Mouse (Mus musculus) CH12.LX (cell line): ENCODE data around the gene Clrn2. TPM values are rescaled to one million over a fixed set of nuclear protein-coding genes. Genes with fewer than 3 reads are reported as not detected.

ENCODE experiments used
- DNase-seq: peaks from one replicate; pipeline ENCODE4 v3.0.0-alpha.2; 2013; ENCODE audit errors: extremely low read depth
- H3K27ac ChIP-seq: 2 replicates; pipeline ENCODE4 v1.5.1; 2012; ENCODE audit warnings: low read depth, mild to moderate bottlenecking, control low read depth, moderate library complexity; ENCODE audit not compliant: insufficient read depth
- H3K27me3 ChIP-seq: replicated peaks from 2 replicates; pipeline ENCODE3; 2012; ENCODE audit warnings: inconsistent platforms
- H3K36me3 ChIP-seq, 2 experiments: replicated peaks in 1 of 2; 2 replicates each; pipeline versions ENCODE3 to v1.6.1; 2012; ENCODE audit warnings: inconsistent platforms in 1 of 2, low read length in 1 of 2, mild to moderate bottlenecking in 1 of 2, mixed read lengths in 1 of 2, moderate library complexity in 1 of 2; ENCODE audit not compliant: control insufficient read depth in 1 of 2, insufficient read depth in 1 of 2
- H3K4me1 ChIP-seq, 2 experiments: 2 replicates each; pipeline ENCODE4 v1.6.1; 2012; ENCODE audit warnings: inconsistent platforms in 1 of 2, moderate library complexity in 1 of 2; ENCODE audit not compliant: insufficient read depth in 2 of 2, control insufficient read depth in 1 of 2
- H3K4me2 ChIP-seq: 2 replicates; pipeline ENCODE4 v1.6.1; 2012; ENCODE audit warnings: low read depth, mild to moderate bottlenecking, control low read depth; ENCODE audit not compliant: poor library complexity, insufficient read depth, severe bottlenecking
- H3K4me3 ChIP-seq, 3 experiments: fragments of 150-350 bp in 1 of 3; sonication (generic) in 1 of 3; replicated peaks in 1 of 3; 2 replicates each; pipeline versions ENCODE3 to v1.5.1; 2011 to 2012; ENCODE audit warnings: low read depth in 2 of 3, low read length in 2 of 3, mild to moderate bottlenecking in 2 of 3, moderate library complexity in 2 of 3, control low read depth in 1 of 3, improper control_type of control experiment in 1 of 3, inconsistent platforms in 1 of 3, mixed read lengths in 1 of 3; ENCODE audit not compliant: poor library complexity in 1 of 3
- H3K79me2 ChIP-seq: replicated peaks from 2 replicates; pipeline ENCODE4 v1.6.1; 2012; ENCODE audit warnings: mild to moderate bottlenecking, moderate library complexity; ENCODE audit not compliant: control insufficient read depth, poor library complexity, insufficient read depth, severe bottlenecking; ENCODE audit errors: extremely low read depth
- H3K9ac ChIP-seq: 2 replicates; pipeline ENCODE4 v1.6.1; 2012; ENCODE audit warnings: low read depth, mild to moderate bottlenecking, control low read depth, moderate library complexity; ENCODE audit not compliant: insufficient read depth
- H3K9me3 ChIP-seq: replicated peaks from 2 replicates; pipeline ENCODE3; 2012; ENCODE audit warnings: low read length, inconsistent platforms, mixed read lengths
- BHLHE40 ChIP-seq: IDR thresholded peaks from 2 replicates; pipeline ENCODE4 v1.6.1; 2011; ENCODE audit warnings: mild to moderate bottlenecking, low read depth, low read length, improper control_type of control experiment
- ETS1 ChIP-seq: conservative IDR thresholded peaks from 2 replicates; pipeline ENCODE4 v1.6.1; 2012; ENCODE audit warnings: low read depth, mild to moderate bottlenecking, inconsistent platforms, low read length, improper control_type of control experiment, moderate library complexity
- GABPA ChIP-seq: IDR thresholded peaks from 2 replicates; pipeline ENCODE4 v1.6.1; 2012; ENCODE audit warnings: low read depth, low read length, improper control_type of control experiment, inconsistent platforms; ENCODE audit not compliant: insufficient replicate concordance
- JUN ChIP-seq: IDR thresholded peaks from 2 replicates; pipeline ENCODE4 v1.6.1; 2011; ENCODE audit warnings: low read depth, mild to moderate bottlenecking, low read length, improper control_type of control experiment, moderate library complexity; ENCODE audit not compliant: insufficient read depth
- JUND ChIP-seq: conservative IDR thresholded peaks from 2 replicates; pipeline ENCODE4 v1.6.1; 2011; ENCODE audit warnings: low read depth, low read length, improper control_type of control experiment
- MAZ ChIP-seq: IDR thresholded peaks from 2 replicates; pipeline ENCODE4 v1.6.1; 2012; ENCODE audit warnings: low read depth, mild to moderate bottlenecking, inconsistent platforms, low read length, improper control_type of control experiment, moderate library complexity
- MXI1 ChIP-seq: IDR thresholded peaks from 2 replicates; pipeline ENCODE4 v1.6.1; 2011; ENCODE audit warnings: mild to moderate bottlenecking, low read depth, low read length, improper control_type of control experiment
- MYC ChIP-seq: IDR thresholded peaks from 2 replicates; pipeline ENCODE4 v1.6.1; 2011; ENCODE audit warnings: low read depth, mild to moderate bottlenecking, improper control_type of control experiment, low read length
- NELFE ChIP-seq: IDR thresholded peaks from 2 replicates; pipeline ENCODE4 v1.6.1; 2011; ENCODE audit warnings: low read depth, low read length, improper control_type of control experiment
- PAX5 ChIP-seq: IDR thresholded peaks from 2 replicates; pipeline ENCODE4 v1.6.1; 2012; ENCODE audit warnings: low read length, inconsistent platforms, mixed read lengths
- RAD21 ChIP-seq: IDR thresholded peaks from 2 replicates; pipeline ENCODE4 v1.6.1; 2011; ENCODE audit warnings: low read depth, mild to moderate bottlenecking, low read length, improper control_type of control experiment, moderate library complexity
- SMC3 ChIP-seq: IDR thresholded peaks from 2 replicates; pipeline ENCODE4 v1.6.1; 2011; ENCODE audit warnings: low read depth, low read length, improper control_type of control experiment
- TBP ChIP-seq: conservative IDR thresholded peaks from 2 replicates; pipeline ENCODE4 v1.6.1; 2011; ENCODE audit warnings: low read depth, low read length, improper control_type of control experiment
- USF2 ChIP-seq: conservative IDR thresholded peaks from 2 replicates; pipeline ENCODE4 v1.6.1; 2011; ENCODE audit warnings: low read depth, low read length, improper control_type of control experiment
- ZC3H11A ChIP-seq: IDR thresholded peaks from 2 replicates; pipeline ENCODE4 v1.6.1; 2012; ENCODE audit warnings: low read depth, mild to moderate bottlenecking, inconsistent platforms, low read length, improper control_type of control experiment
- ZNF384 ChIP-seq: IDR thresholded peaks from 2 replicates; pipeline ENCODE4 v1.6.1; 2012; ENCODE audit warnings: low read depth, low read length, improper control_type of control experiment, inconsistent platforms
- dilution Hi-C: fragments of 300-500 bp; cut with MboI; formaldehyde crosslinking; loops from 2 replicates; pipeline ENCODE4 v1.14.3; 2020; ENCODE audit warnings: low sequenced_read_pairs; ENCODE audit not compliant: extremely low pct_unique_long_range_greater_than_20kb, extremely low pct_ligation_motif_present
- in situ Hi-C: fragments of 300-500 bp; cut with MboI; formaldehyde crosslinking; loops from 3 replicates; pipeline ENCODE4 v1.14.3; 2019; ENCODE audit warnings: low sequenced_read_pairs, low pct_ligation_motif_present, low pct_unique_long_range_greater_than_20kb, mixed read lengths
- polyA plus RNA-seq: library from polyadenylated mRNA; unstranded; fragments of >175 nt; gene quantifications from 2 replicates; pipeline ENCODE4 v1.2.1, GENCODE M21; 2012; ENCODE audit warnings: low read depth; ENCODE audit not compliant: insufficient read length
- total RNA-seq, 2 experiments: library from RNA; depleted of rRNA; stranded (reverse); fragments of 300-350 nt in 1 of 2; fragments of >200 nt in 1 of 2; gene quantifications; 2 replicates each; pipeline ENCODE4 v1.2.3; 2012 to 2014

The Clrn2 gene
- total and polyA plus RNA-seq, 3 experiments: not detected

GRCm38 (mm10) chr5:45480066-45480465 lies 26.5 kb downstream of the Clrn2 start:
- Histone ChIP-seq H3K27me3 (no peaks in the 10 kb centered on the region), H3K4me3 (no peak overlapping the region), H3K36me3 (no peaks in the 10 kb centered on the region), H3K9ac (no peak overlapping the region), H3K27ac (no peak overlapping the region), H3K79me2 (no peaks in the 10 kb centered on the region), H3K4me2 (no peak overlapping the region), H3K4me1 (peaks cover 4 to 8% of the 10 kb centered on the region in 2 experiments; a peak in 3 of 4 replicates), H3K9me3 (no peaks in the 10 kb centered on the region)
- in situ Hi-C loops (no loop called here), dilution Hi-C loops (no loop called here)
- no peak for DNase-seq
- TF ChIP-seq JUND: no peak
- no peak for TF ChIP-seq NELFE
- no peak for TF ChIP-seq GABPA

- Histone ChIP-seq H3K27me3 (no peaks in the 10 kb centered on the region), H3K79me2 (no peaks in the 10 kb centered on the region), H3K9me3 (no peaks in the 10 kb centered on the region), H3K9ac (no peak overlapping the region), H3K36me3 (no peaks in the 10 kb centered on the region), H3K4me1 (0 out of 4 replicates have a peak, but pooled peaks cover 0 to 2% of the 10 kb centered on the region in 2 experiments), H3K27ac (no peak overlapping the region), H3K4me3 (no peak overlapping the region), H3K4me2 (no peak overlapping the region)
- dilution Hi-C loops: no loop called here
- TF ChIP-seq MXI1 (no peak), TBP (no peak), RAD21 (no peak), JUN (no peak), ZNF384 (no peak), PAX5 (no peak), BHLHE40 (no peak), ZC3H11A (no peak), JUND (no peak)
- DNase-seq: no peak
- in situ Hi-C loops: no loop called here
Observed at GRCm38 (mm10) chr5:45481125-45481524, 27.6 kb downstream of the Clrn2 start.

DNA sequence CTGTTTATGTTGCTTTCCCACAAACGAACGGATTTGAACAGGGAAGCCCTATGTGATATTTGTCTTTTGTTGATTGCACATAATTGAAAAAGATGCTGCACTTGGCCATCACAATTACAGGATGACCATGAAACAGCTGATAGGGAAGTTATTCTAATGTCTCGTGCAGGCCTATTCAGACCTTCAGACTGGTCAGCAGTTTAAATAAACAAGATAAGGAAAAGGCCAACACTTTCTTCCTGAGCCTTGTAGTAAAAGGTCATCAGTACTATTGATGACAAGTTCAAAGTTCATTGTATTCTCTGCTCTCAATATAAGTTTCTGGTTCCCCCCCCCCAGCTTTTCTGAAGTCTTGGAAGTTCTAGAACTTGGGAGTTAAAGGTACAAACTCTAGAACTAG lies 29.1 kb downstream of the Clrn2 start:
- dilution Hi-C loops: no loop called here
- no peaks in the 10 kb centered on the region for H3K9me3 ChIP-seq
- H3K79me2 ChIP-seq: no peaks in the 10 kb centered on the region
- H3K36me3 ChIP-seq: no peaks in the 10 kb centered on the region
- in situ Hi-C loops: no loop called here
- H3K27ac ChIP-seq: no peak overlapping the region
- TF ChIP-seq MYC (no peak), MAZ (no peak), ETS1 (no peak), SMC3 (no peak), ZC3H11A (no peak), USF2 (no peak)
- TF ChIP-seq, all 38 proteins: peak for 0
- no peak overlapping the region for H3K4me3 ChIP-seq
- DNase-seq: no peak
- no peaks in the 10 kb centered on the region for H3K27me3 ChIP-seq
- no peak overlapping the region for H3K4me2 ChIP-seq
- no peak overlapping the region for H3K9ac ChIP-seq
- H3K4me1 ChIP-seq: no peaks in the 10 kb centered on the region
